Mouse (Mus musculus): ENCODE measurements at regions not wholly inside any gene's neighbourhood (a gene's known extent, or its start where the extent isn't known, plus 50 kb on each side); places are given as distances from the start of the nearest gene placed in this dataset.

DNA sequence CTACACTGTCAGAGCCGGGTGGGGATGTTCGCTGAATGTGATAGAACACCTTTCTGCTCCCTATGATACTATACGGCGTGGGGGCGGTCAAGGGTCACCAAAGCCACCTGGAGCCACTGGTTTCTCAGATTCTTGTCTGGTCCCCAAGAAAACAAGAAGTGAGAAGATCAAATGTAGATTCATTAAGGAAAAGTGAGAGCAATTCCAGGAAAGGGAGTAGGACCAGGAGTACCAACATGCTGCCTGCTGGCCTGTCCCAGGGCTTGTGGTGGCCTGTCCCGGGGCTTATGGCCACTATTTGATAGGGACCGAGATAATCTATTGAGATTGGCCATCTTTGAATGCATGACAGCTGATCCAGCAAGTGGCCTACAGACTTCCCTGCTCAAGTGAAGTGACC is 58.8 kb upstream of the Fut8 start:
- DNase-seq (ENCODE audit: low spot score in 2 of 2) = no peak

DNA sequence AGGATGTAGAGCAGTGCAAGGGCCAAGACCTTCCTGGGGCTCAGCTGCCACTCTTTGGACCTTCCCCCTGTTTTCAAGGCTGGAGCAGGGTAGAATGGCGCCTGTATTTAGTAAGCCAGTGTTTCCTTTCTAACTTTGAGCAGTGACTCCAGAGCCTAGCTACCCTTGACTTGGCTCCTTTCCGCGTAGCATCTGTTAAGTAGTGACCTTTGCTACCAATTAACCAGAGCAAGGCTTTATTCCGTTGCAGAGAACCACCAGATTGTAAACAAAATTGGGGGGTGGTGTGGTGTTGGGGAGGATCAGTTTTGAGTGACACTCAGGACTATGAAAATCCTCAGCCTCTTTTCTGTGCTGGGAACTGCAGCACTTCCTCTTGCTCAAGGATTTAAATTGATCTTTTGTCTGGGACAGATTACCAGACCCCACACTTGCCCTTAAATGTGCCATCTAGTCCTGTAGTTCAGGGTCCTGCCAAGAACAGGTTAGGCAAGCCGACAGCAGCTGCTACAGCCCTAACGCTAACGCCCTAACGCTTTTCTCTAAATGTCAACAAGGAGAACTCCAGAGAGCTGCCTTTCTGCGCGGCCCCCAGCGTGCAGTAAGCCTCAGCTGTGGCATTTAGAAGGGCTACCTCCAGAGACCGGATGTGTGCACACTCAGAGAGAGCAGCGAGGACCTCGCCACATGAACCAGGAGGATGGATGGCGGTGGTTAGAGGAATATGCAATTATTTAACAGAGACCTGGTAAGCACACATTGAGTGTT is 59.9 kb upstream of the Fut8 start:
- DNase-seq (ENCODE audit: low spot score in 2 of 2) = no peak

- no peak for DNase-seq (ENCODE audit: low spot score in 2 of 2)
Observed at GRCm38 (mm10) chr12:77177303-77177702, 60.6 kb upstream of the Fut8 start.

DNA sequence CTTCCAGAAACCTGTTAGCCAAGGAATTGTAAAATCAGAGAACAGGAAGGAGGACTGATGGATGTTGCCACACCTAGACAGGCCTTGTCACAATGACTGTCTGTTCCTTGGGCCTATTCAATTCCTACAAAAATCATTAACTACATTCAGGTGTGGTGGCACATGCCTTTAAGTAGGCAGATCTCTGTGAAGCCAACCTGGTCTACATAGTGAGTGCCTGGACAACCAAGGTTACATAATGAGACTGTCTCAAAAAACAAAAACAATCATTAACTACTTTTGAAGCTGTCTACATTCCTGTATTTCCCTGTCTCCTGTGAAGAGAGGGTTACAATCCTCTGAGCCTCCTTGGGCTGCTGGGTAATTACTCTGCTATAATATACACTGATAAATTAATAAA is 63.9 kb upstream of the Fut8 start:
- no peak for DNase-seq (ENCODE audit: low spot score in 2 of 2)

DNA sequence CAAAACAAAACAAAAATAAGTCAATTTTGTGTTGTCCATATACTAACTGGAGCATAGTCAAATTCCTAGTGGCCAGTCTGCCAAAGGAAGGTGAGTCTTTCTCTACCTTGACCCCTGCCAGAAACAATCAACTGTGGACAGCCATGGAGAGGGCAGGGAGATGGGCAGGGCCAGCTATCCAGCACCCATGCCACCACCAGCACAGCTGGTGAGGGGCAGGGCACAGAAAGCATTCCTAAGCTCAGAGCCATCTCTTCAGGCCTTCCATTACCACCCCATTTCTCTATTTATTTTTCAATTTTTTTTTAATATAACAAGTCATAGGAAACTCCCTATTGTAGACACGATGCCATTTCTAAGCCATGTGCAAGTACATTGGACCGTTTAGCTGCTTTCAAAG is 65.4 kb upstream of the Fut8 start:
- no peak for DNase-seq (ENCODE audit: low spot score in 2 of 2)

DNA sequence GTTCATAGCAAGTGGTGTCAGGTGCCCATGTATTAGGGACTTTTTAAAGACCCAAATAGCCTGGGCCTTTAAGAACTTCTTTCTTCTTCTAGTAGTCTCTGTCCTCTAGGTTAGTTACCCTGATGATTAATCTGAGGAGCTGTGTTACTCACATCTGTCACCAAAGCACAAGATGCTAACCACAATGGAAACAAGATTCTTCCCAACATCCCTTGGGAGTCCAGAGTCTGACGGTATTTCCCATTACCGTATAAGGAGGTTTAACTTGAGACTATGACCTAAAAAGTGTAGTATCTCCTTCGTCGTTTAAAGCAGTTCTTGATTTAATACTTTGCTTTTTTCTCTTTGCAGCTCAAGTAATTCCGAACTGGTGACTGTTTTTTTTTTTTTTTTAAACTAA is 67.7 kb upstream of the Fut8 start:
- DNase-seq (ENCODE audit: low spot score in 2 of 2) = no peak

DNA sequence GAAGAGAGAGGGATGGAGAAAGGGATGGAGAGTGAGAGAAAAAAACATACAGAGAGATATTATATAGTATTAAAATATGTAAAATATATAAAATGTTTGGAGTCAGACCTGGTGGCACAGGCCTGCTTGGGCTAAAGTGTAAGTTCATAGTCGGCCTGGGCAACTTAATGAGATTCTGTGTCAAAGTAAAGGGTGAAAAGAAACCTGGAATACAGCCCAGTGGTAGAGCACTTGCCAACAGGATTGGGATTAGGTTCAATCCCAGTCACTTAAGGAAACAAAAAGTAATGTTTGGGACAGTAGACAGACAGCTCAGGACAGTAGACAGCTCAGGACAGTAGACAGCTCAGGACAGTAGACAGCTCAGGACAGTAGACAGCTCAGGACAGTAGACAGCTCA is 69.6 kb upstream of the Fut8 start:
- DNase-seq (ENCODE audit: low spot score in 2 of 2) = no peak

GRCm38 (mm10) chr12:77156698-77157097 is 81.2 kb upstream of the Fut8 start:
- DNase-seq (ENCODE audit: low spot score in 2 of 2) = no peak

- DNase-seq (ENCODE audit: low spot score in 2 of 2) = no peak
Observed at GRCm38 (mm10) chr12:77155626-77156025, 82.3 kb upstream of the Fut8 start.

- DNase-seq (ENCODE audit: low spot score in 2 of 2) = no peak
Observed at GRCm38 (mm10) chr12:77151471-77151870, 86.5 kb upstream of the Fut8 start.

- DNase-seq (ENCODE audit: low spot score in 2 of 2) = no peak
Observed at GRCm38 (mm10) chr12:77149835-77150234, 88.1 kb upstream of the Fut8 start.

DNA sequence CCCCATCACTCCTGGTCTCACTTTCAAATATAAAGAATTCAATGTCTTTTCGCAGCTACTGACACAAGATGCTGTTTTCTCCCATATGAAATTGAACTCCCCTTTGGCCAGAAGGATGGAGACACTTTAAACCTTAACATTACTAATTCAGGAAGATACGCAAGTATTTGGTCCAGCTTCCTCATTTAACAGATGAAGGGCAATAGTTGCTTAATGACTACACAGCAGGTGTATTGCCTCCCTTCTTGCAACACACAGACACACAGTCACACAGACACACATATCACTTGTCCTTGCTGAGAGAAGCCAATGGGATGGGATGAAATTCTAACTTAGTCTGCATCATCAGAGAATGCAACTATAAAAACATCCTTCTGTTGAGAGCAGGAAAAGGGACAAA is 89.8 kb upstream of the Fut8 start:
- DNase-seq (ENCODE audit: low spot score in 2 of 2) = no peak

GRCm38 (mm10) chr12:77143958-77144357 is 94.0 kb upstream of the Fut8 start:
- DNase-seq (ENCODE audit: low spot score in 2 of 2) = no peak

DNA sequence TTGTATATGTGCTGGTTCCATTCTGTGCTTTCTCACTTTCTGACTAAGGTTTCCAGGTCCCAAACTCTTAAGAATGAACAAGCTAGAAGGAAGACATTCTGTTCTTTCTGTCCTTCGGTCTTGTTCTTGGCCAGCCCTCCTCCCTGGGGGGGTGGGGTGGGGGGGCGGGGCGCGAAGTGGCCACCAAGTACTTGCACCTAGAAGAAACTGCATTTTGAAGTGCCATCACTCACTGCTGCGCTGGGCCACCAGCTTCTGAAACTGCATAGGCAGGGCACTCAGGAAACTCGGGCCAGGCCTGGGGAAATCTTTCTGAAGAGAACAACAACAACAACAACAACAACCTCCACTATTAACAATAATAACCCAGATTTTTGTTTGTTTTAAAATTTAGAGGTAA is 94.4 kb upstream of the Fut8 start:
- DNase-seq (ENCODE audit: low spot score in 2 of 2) = no peak

GRCm38 (mm10) chr12:77143105-77143504 is 94.8 kb upstream of the Fut8 start:
- DNase-seq (ENCODE audit: low spot score in 2 of 2) = no peak

DNA sequence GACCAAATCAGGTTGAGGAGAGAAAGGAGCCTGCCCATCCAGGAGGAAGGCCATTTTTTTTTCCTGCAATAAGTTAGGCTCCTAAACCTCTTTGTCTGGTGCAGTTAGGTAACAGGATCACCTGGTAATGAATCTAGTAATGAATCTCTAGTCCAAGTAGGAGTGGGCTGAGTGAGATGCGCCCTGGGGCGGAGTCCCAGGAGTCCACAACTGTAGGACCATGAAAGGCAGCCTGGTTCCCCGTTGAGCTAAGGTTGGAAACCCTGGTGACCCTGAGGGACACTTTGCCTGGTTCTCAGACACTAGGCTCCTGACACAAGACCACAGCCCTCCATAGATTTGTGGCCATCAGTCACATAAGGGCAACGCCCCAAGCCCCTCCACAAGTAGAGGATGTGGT is 95.7 kb upstream of the Fut8 start:
- no peak for DNase-seq (ENCODE audit: low spot score in 2 of 2)

- no peak for DNase-seq (ENCODE audit: low spot score in 2 of 2)
Observed at GRCm38 (mm10) chr12:77141260-77142201, 96.4 kb upstream of the Fut8 start.

GRCm38 (mm10) chr12:77140656-77141055 is 97.3 kb upstream of the Fut8 start:
- DNase-seq (ENCODE audit: low spot score in 2 of 2) = no peak

DNA sequence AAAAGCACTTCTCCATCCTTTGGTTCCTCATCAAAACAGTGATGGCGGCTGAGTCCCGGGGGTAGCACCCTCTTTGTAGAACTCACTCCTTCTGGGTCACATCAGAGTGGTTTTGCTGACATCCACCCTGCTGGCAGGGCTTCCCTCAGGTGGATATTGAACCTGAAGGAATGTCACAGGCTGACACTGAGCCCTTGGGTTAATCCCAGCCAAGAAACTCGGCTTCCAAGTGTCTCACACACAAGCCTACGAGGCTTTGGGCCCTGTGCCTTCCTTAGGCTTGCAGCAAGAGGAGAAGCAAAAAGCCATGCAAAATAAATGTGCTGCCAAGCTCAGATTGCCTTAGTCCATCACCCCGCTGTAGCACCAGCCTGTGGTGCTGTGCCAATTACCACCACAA is 97.8 kb upstream of the Fut8 start:
- DNase-seq (ENCODE audit: low spot score in 2 of 2) = no peak

DNA sequence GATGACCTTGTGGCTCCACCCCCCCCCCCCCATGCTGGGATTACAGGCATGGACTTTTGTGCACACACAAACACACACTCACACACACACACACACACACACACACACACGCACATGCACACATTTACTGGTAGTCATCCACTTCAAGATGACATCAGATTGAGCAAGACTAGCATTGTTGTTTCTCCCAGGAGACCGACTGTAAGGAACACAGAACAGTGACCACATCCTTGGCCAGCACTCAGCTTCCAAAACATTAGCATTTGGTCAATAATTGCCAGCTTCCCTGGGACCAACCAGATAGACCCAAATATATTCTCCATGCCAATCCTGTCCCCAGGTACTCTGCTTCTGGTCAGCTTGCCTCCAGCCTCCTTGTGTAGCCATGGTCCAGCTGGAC is 98.2 kb upstream of the Fut8 start:
- no peak for DNase-seq (ENCODE audit: low spot score in 2 of 2)

DNA sequence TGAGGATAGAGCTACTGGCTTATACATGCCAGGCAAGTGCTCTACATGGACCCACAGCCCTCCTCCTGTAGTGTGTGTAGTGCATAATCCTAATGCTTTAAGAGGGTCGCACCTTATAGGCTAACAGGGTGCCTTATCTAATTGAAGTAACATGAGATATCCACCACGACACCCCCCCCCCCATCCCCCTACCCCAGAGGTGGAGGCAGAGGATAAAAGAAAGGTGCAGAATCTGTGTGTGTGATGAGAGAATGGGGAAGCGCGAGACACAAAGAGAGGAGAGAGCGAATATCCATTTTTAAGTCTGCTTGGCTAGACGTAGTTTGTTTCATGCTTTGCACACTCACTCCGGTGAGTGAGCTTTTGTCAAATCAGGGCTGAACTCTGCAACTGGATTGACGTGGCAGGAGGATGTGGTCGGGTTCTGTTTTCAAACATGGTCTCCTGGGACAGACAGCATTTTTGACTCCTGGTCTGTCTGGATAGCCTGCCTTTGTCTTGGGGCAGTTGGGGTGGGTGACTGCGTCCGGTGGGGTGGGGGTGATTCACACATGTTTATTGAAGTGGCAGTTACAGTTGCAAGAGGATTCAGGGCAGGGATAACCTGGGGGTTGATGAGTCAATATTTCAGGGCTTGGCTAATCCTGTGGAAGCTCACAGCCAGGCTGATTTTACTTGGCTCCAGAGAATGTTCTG is 99.3 kb upstream of the Fut8 start:
- DNase-seq (ENCODE audit: low spot score in 2 of 2) = no peak

DNA sequence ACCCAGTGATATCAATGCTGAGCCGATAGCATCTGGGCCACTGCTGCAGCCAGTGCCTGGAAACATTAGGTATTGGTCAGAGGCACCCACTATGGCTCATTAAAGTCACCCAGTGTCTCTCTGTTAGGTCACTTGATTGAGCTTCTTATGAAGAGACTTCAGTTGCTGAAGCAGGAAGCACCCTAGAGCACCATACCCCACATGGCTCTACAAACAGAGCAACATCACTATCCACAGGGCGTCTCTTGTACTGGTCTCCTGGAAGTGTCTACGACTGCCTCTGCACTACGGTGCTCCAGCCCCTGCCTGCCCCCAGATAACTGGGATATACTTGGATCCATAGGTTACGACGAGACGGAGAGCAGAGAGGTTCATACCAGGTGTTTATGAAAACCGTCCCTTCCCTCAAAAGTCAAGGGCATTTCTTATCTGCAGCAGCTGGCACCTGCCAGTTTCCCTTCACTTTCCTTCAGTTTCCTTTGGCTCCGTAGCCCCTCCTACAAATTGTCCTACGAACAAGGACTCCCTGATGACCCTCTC is 100.6 kb upstream of the Fut8 start:
- no peak for DNase-seq (ENCODE audit: low spot score in 2 of 2)
